Mouse (Mus musculus) lung, embryonic 14.5 days (tissue): ENCODE measurements around the gene Armc9. TPM values are rescaled to one million over a fixed set of nuclear protein-coding genes. Genes with fewer than 3 reads are reported as not detected.

Experiments used
- ATAC-seq: fragments of 200-750 bp; cut with Nextera tagmentation; 2 replicates; pipeline ENCODE4 v1.8.0; 2017; ENCODE audit warnings: mild to moderate bottlenecking, moderate TSS enrichment, moderate library complexity; ENCODE audit not compliant: insufficient read depth
- DNase-seq: peaks from one replicate; pipeline ENCODE4 v3.0.0-alpha.2; 2015
- H3K27ac ChIP-seq: fragments of 300-500 bp; sonication (generic); 2 replicates; pipeline ENCODE4 v1.5.1; 2014; ENCODE audit warnings: low read depth, mild to moderate bottlenecking, moderate library complexity
- H3K27me3 ChIP-seq: fragments of 300-500 bp; sonication (generic); 2 replicates; pipeline ENCODE4 v1.6.1; 2014; ENCODE audit warnings: low read length, control low read depth; ENCODE audit not compliant: insufficient read depth
- H3K36me3 ChIP-seq: fragments of 300-500 bp; sonication (generic); 2 replicates; pipeline ENCODE4 v1.6.1; 2014; ENCODE audit warnings: control low read depth; ENCODE audit not compliant: insufficient read depth
- H3K4me1 ChIP-seq: fragments of 300-500 bp; sonication (generic); 2 replicates; pipeline ENCODE4 v1.6.1; 2014; ENCODE audit warnings: antibody characterized with exemption, control low read depth; ENCODE audit not compliant: insufficient read depth
- H3K4me2 ChIP-seq: fragments of 300-500 bp; sonication (generic); 2 replicates; pipeline ENCODE4 v1.6.1; 2014; ENCODE audit warnings: mild to moderate bottlenecking
- H3K4me3 ChIP-seq: fragments of 300-500 bp; sonication (generic); 2 replicates; pipeline ENCODE4 v1.5.1; 2014; ENCODE audit warnings: low read depth, low read length
- H3K9ac ChIP-seq: fragments of 300-500 bp; sonication (generic); 2 replicates; pipeline ENCODE4 v1.6.1; 2014
- H3K9me3 ChIP-seq: fragments of 300-500 bp; sonication (generic); 2 replicates; pipeline ENCODE4 v1.6.1; 2016; ENCODE audit warnings: low read depth, low read length, control low read depth
- CTCF ChIP-seq: IDR thresholded peaks from 2 replicates; pipeline ENCODE4 v1.5.1; 2016; ENCODE audit warnings: antibody characterized with exemption, low read depth
- WGBS: fragments of 180-500 bp; shearing (Covaris S2); extraction: QIAGEN DNeasy Blood & Tissue Kit; methylation state at CpG from one replicate; pipeline ENCODE4 v1.1.7; 2014; 5-methylcytosine and 5-hydroxymethylcytosine counted together
- polyA plus RNA-seq: library from polyadenylated mRNA; unstranded; fragments of >200 nt; fragmentation: Nextera tagmentation; extraction: Ambion mirVana; gene quantifications from 2 replicates; pipeline ENCODE4 v1.2.1, GENCODE M21; 2014

The Armc9 gene
- polyA plus RNA-seq, 1 experiment from 2014 or later: 28.2 TPM

GRCm38 (mm10) chr1:86311467-86312005 is 157.0 kb downstream of the Armc9 start:
- WGBS: 23% methylated on average over 10 of the region's 10 CpGs
- Histone ChIP-seq H3K4me2 (peak overlapping the region; percentile 31; the same call in 1 of the 2 replicates), H3K4me1 (no peaks in the 10 kb centered on the region; the same call in 1 of the 2 replicates), H3K27me3 (no peaks in the 10 kb centered on the region), H3K4me3 (no peak overlapping the region), H3K9ac (no peak overlapping the region), H3K36me3 (0 out of 2 replicates have a peak, but pooled peaks cover 1% of the 10 kb centered on the region), H3K9me3 (no peaks in the 10 kb centered on the region), H3K27ac (peak overlapping the region; percentile 60; the same call in 1 of the 2 replicates)
- DNase-seq (peak; percentile 39), ATAC-seq (no peak)
- no peak for TF ChIP-seq CTCF

- DNase-seq (no peak), ATAC-seq (no peak)
- Histone ChIP-seq H3K27ac (no peak overlapping the region), H3K9me3 (no peaks in the 10 kb centered on the region), H3K4me3 (no peak overlapping the region), H3K36me3 (no peaks in the 10 kb centered on the region), H3K4me2 (no peak overlapping the region), H3K27me3 (no peaks in the 10 kb centered on the region), H3K4me1 (no peaks in the 10 kb centered on the region; the same call in 1 of the 2 replicates), H3K9ac (no peak overlapping the region)
- WGBS: 69% methylated on average over 3 of the region's 3 CpGs
- TF ChIP-seq CTCF: no peak
Observed at GRCm38 (mm10) chr1:86312269-86312668, 157.7 kb downstream of the Armc9 start.

DNA sequence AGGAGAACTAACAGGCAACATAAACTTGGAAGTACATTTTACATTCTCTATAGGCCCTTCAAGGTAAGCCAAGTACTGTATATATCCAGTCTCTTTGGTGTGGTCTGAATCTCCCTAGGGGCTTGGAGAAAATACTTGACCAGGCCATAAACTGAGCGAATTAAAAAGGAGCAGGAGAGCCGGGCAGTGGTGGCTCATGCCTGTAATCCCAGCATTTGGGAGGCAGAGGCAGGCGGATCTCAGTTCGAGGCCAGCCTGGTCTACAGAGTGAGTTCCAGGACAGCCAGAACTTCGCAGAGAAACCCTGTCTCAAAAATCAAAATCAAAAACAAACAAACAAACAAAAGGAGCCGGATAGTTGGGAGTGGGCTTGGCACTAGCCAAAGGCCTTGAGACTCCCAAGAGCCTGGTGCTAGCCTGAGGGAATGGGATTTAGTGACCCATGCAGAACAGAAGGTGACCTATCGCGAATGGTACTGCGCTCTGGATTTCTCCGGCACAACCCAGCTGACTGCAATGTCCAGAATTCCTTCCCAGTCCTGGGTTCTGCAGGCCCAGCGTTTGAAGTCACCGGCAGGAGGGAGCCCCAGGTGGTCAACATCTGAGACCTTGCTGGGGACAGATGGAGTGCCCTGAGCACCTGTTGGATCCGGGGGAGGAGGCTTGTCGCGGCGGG is 158.7 kb downstream of the Armc9 start:
- Histone ChIP-seq H3K9ac (no peak overlapping the region), H3K4me3 (no peak overlapping the region), H3K9me3 (no peaks in the 10 kb centered on the region), H3K36me3 (no peaks in the 10 kb centered on the region), H3K4me2 (peak overlapping the region; percentile 18; the same call in 1 of the 2 replicates), H3K27ac (no peak overlapping the region), H3K4me1 (no peaks in the 10 kb centered on the region; the same call in 1 of the 2 replicates), H3K27me3 (no peaks in the 10 kb centered on the region)
- TF ChIP-seq CTCF: no peak
- no peak for ATAC-seq
- DNase-seq: no peak
- WGBS: 48% methylated on average over 16 of the region's 16 CpGs

- H3K9me3 ChIP-seq: no peaks in the 10 kb centered on the region
- H3K4me3 ChIP-seq: no peak overlapping the region
- 19% methylated on average over 15 of the region's 15 CpGs for WGBS
- no peaks in the 10 kb centered on the region for H3K27me3 ChIP-seq
- peak overlapping the region; percentile 18; the same call in 1 of the 2 replicates for H3K4me2 ChIP-seq
- ATAC-seq (no peak), DNase-seq (peak; percentile 21)
- peak; percentile 49 for TF ChIP-seq CTCF
- no peak overlapping the region for H3K9ac ChIP-seq
- H3K36me3 ChIP-seq: no peaks in the 10 kb centered on the region
- H3K27ac ChIP-seq: no peak overlapping the region
- H3K4me1 ChIP-seq: no peaks in the 10 kb centered on the region; the same call in 1 of the 2 replicates
Observed at GRCm38 (mm10) chr1:86313772-86314125, 159.2 kb downstream of the Armc9 start.

- Histone ChIP-seq H3K4me1 (no peaks in the 10 kb centered on the region), H3K9ac (no peak overlapping the region), H3K4me3 (no peak overlapping the region), H3K27ac (no peak overlapping the region), H3K36me3 (no peaks in the 10 kb centered on the region), H3K27me3 (no peaks in the 10 kb centered on the region), H3K4me2 (no peak overlapping the region), H3K9me3 (no peaks in the 10 kb centered on the region)
- ATAC-seq (no peak), DNase-seq (no peak)
- no peak for TF ChIP-seq CTCF
- 76% methylated on average over 6 of the region's 8 CpGs for WGBS
Observed at GRCm38 (mm10) chr1:86320822-86321413, 166.3 kb downstream of the Armc9 start.

Other genes with a start within 250 kb of the Armc9 start
- not detected in 2 replicates for gene 4933407L21Rik, start 226.3 kb upstream of the Armc9 start, polyA plus RNA-seq
- not detected in 2 replicates for gene Gpr55, start 193.8 kb upstream of the Armc9 start, polyA plus RNA-seq
- gene Spata3, start 138.0 kb upstream of the Armc9 start, polyA plus RNA-seq: not detected in 2 replicates
- gene 2810459M11Rik, start 108.9 kb upstream of the Armc9 start, polyA plus RNA-seq: 1.3 and 2.0 TPM in 2 replicates
- gene Psmd1, start 90.4 kb upstream of the Armc9 start, polyA plus RNA-seq: 196 and 200 TPM in 2 replicates
- 0.31 and 0.63 TPM in 2 replicates for gene Htr2b, start 42.8 kb upstream of the Armc9 start, polyA plus RNA-seq
- not detected in 2 replicates for gene Gm21972, start 21.1 kb upstream of the Armc9 start, polyA plus RNA-seq
- 7.2 and 7.5 TPM in 2 replicates for gene B3gnt7, start 148.1 kb downstream of the Armc9 start, polyA plus RNA-seq
- 391 and 408 TPM in 2 replicates for gene Ncl, start 204.6 kb downstream of the Armc9 start, polyA plus RNA-seq